ENCODE assay signal across 11 mouse cellular contexts in the genomic region with DNA sequence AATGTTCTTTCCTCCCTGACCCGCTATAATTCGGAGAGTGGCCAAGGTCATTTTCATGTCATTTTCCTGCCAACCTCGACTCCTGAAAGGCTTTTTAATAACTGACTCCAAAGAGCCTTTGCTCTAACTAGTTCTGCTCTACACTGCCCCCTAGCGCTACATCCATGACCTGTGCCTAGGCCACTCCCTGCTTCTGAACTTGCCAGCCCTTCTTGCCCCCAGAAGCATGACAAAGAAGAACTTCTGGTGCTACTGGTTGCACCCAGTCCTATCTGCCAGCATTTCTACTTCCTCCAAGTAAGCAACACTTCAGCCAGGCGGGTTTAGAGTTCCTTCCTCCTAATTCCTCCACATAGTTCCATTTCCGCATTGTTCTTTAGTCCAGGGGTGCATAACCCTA. TPM values are rescaled to one million over a fixed set of nuclear protein-coding genes. Genes with fewer than 3 reads are reported as not detected.
DNase-seq lines count a peak whose midpoint lies in the region; ATAC-seq and TF ChIP-seq lines count a peak whose summit lies in the region.
"Had no signal": no experiment of that assay in that cellular context is flagged by ENCODE, and none has a peak within 500 bp of the region (broad histone marks: within the 10 kb centered on the region; RNA-seq: fewer than 3 reads in every experiment).

No protein-coding gene starts in this region.

- H3K27ac ChIP-seq in forebrain, postnatal 0 days (ENCODE audit: low read depth, low read length): no peak overlapping the region
- H3K27ac ChIP-seq in forebrain, embryonic 13.5 days: no peak overlapping the region
- H3K27ac ChIP-seq: heart, embryonic 13.5 days had no signal

- no peaks in the 10 kb centered on the region for H3K27me3 ChIP-seq in forebrain, postnatal 0 days (ENCODE audit: insufficient read depth, low read length)
- no peaks in the 10 kb centered on the region; the same call in 1 of the 2 replicates for H3K27me3 ChIP-seq in forebrain, embryonic 13.5 days
- H3K27me3 ChIP-seq: heart, embryonic 13.5 days had no signal

- ATAC-seq in forebrain, postnatal 0 days: no peak
- ATAC-seq in forebrain, embryonic 13.5 days: no peak
- peak; percentile 68 for ATAC-seq in common myeloid progenitor, adult 5-6 weeks (replicated peaks; ENCODE audit: low read depth, poor library complexity, severe bottlenecking)
- no peak for ATAC-seq in erythroid progenitor cell, adult 5-6 weeks (replicated peaks; ENCODE audit: low FRiP score, poor library complexity, severe bottlenecking)

- peak; percentile 23; the same call in 1 of the 2 replicates for TF ChIP-seq CTCF in forebrain, postnatal 0 days (IDR thresholded peaks at IDR 0.05; ENCODE audit: low read depth)

- no peak for DNase-seq in forebrain, postnatal 0 days
- DNase-seq in right cerebral cortex, postnatal 10 days (ENCODE audit: low spot score in 2 of 2): peak; percentile 42 to 55
- DNase-seq in right cerebral cortex, adult 18-20 months: no peak
- peak; percentile 44 to 77 for DNase-seq in kidney, postnatal 36 days
- peak; percentile 70 to 82 for DNase-seq in natural killer cell, adult 2 months (ENCODE audit: low spot score in 2 of 2)

- H3K9me3 ChIP-seq in forebrain, postnatal 0 days (ENCODE audit: low read length): no peaks in the 10 kb centered on the region
- H3K9me3 ChIP-seq in forebrain, embryonic 13.5 days (replicated peaks): no peaks in the 10 kb centered on the region
- H3K9me3 ChIP-seq: heart, embryonic 13.5 days had no signal

- WGBS in forebrain, postnatal 0 days: 44% methylated on average over 6 of the region's 6 CpGs
- WGBS in forebrain, embryonic 13.5 days: 47% methylated on average over 6 of the region's 6 CpGs

- H3K9ac ChIP-seq in forebrain, postnatal 0 days: no peak overlapping the region
- H3K9ac ChIP-seq in forebrain, embryonic 13.5 days: no peak overlapping the region
- H3K9ac ChIP-seq: heart, embryonic 13.5 days had no signal

- H3K4me2 ChIP-seq in forebrain, postnatal 0 days (ENCODE audit: low read depth): no peak overlapping the region
- no peak overlapping the region for H3K4me2 ChIP-seq in forebrain, embryonic 13.5 days
- H3K4me2 ChIP-seq: heart, embryonic 13.5 days had no signal

- no peaks in the 10 kb centered on the region for H3K36me3 ChIP-seq in forebrain, postnatal 0 days (ENCODE audit: insufficient read depth)
- H3K36me3 ChIP-seq in forebrain, embryonic 13.5 days (ENCODE audit: poor library complexity, severe bottlenecking): no peaks in the 10 kb centered on the region
- H3K36me3 ChIP-seq: heart, embryonic 13.5 days had no signal

- no peak overlapping the region for H3K4me3 ChIP-seq in forebrain, postnatal 0 days (ENCODE audit: low read depth, low read length)
- no peak overlapping the region for H3K4me3 ChIP-seq in forebrain, embryonic 13.5 days
- H3K4me3 ChIP-seq: heart, embryonic 13.5 days had no signal

- no peaks in the 10 kb centered on the region for H3K4me1 ChIP-seq in forebrain, postnatal 0 days (ENCODE audit: insufficient read depth)
- 0 out of 2 replicates have a peak, but pooled peaks cover 3% of the 10 kb centered on the region for H3K4me1 ChIP-seq in forebrain, embryonic 13.5 days
- H3K4me1 ChIP-seq: heart, embryonic 13.5 days had no signal

RNA-seq across cellular contexts. Expression of a gene that starts 20.1 kb away (rescaled TPM):
- 2,260 and 3,868 TPM in 2 replicates for total RNA-seq in forebrain, postnatal 0 days (2014; rRNA removed)
- 5,725 and 7,393 TPM in 2 replicates for polyA plus RNA-seq in forebrain, postnatal 0 days (2015; fragmentation: Nextera tagmentation; extraction: Ambion mirVana)
- polyA plus RNA-seq in forebrain, embryonic 13.5 days (2015; fragmentation: Nextera tagmentation; extraction: Ambion mirVana): 6,273 and 8,315 TPM in 2 replicates
- total RNA-seq in common myeloid progenitor, adult 5-6 weeks (2017): 1,342 and 1,379 TPM in 2 replicates
- total RNA-seq in erythroid progenitor cell, adult 5-6 weeks (2015; ENCODE audit: low replicate concordance): 1,554 and 1,569 TPM in 2 replicates
- total RNA-seq in erythroid progenitor cell, adult 5-6 weeks (2017; ENCODE audit: low replicate concordance): 487 and 758 TPM in 2 replicates

RNA-seq across cellular contexts. Expression of a gene that starts 34.9 kb away (rescaled TPM):
- total RNA-seq in forebrain, postnatal 0 days (2014; rRNA removed): 0.31 and 0.52 TPM in 2 replicates
- not detected in 2 replicates for polyA plus RNA-seq in forebrain, postnatal 0 days (2015; fragmentation: Nextera tagmentation; extraction: Ambion mirVana)
- 0.08 and 0.13 TPM in 2 replicates for polyA plus RNA-seq in forebrain, embryonic 13.5 days (2015; fragmentation: Nextera tagmentation; extraction: Ambion mirVana)
- total RNA-seq in common myeloid progenitor, adult 5-6 weeks (2017): 1.1 TPM in 1 of 2 replicates, not detected in the other
- total RNA-seq in erythroid progenitor cell, adult 5-6 weeks (2015; ENCODE audit: low replicate concordance): 5.4 and 9.0 TPM in 2 replicates
- total RNA-seq in erythroid progenitor cell, adult 5-6 weeks (2017; ENCODE audit: low replicate concordance): 3.6 and 15.5 TPM in 2 replicates
- polyA plus RNA-seq: C2C12; neural tube, embryonic 14.5 days had no signal

Comparison
In these comparisons a context has a peak if more than half of its experiments do, and no peak if none do; other contexts are left out.
1. DNase-seq: peak in right cerebral cortex, postnatal 10 days (2 of 2), kidney, postnatal 36 days (2 of 2) and natural killer cell, adult 2 months (2 of 2); none in forebrain, postnatal 0 days (single experiment) and right cerebral cortex, adult 18-20 months (single experiment).